Mouse (Mus musculus): Measurements from ENCODE around the gene Gm20765. TPM values are rescaled to one million over a fixed set of nuclear protein-coding genes. Genes with fewer than 3 reads are reported as not detected.

Gm20765 gene
- not detected for total RNA-seq (2023)

DNA sequence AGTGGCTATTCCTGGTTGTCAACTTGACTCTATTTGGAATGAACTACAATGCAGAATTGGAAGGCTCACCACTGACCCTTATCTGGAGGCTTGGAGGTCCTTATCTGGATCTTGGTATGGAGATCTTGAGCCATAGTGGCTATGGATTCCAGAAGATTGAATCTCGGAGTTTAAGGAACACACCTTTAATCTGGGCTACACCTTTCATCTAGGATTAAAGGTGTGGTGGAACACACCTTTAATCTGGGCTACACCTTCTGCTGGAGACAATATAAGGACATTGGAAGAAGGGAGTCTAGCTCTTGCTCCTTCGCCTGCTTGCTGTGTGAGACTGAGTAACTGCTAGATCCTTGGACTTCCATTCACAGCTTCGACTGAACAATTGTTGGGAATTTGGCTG is at the start of gene Gm20765:
Gene Gm20765 (plus strand): TSS at position 301 of the 400 bp plus-strand sequence.

DNA sequence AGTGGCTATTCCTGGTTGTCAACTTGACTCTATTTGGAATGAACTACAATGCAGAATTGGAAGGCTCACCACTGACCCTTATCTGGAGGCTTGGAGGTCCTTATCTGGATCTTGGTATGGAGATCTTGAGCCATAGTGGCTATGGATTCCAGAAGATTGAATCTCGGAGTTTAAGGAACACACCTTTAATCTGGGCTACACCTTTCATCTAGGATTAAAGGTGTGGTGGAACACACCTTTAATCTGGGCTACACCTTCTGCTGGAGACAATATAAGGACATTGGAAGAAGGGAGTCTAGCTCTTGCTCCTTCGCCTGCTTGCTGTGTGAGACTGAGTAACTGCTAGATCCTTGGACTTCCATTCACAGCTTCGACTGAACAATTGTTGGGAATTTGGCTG is 42.6 kb upstream of the Gm20765 start, which contains the start of gene Gm21293:
Gene Gm21293 (plus strand): TSS at position 301 of the 400 bp plus-strand sequence.

DNA sequence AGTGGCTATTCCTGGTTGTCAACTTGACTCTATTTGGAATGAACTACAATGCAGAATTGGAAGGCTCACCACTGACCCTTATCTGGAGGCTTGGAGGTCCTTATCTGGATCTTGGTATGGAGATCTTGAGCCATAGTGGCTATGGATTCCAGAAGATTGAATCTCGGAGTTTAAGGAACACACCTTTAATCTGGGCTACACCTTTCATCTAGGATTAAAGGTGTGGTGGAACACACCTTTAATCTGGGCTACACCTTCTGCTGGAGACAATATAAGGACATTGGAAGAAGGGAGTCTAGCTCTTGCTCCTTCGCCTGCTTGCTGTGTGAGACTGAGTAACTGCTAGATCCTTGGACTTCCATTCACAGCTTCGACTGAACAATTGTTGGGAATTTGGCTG is 34.1 kb upstream of the Gm20765 start, which contains the start of gene Gm6763:
Gene Gm6763 (plus strand): TSS at position 301 of the 400 bp plus-strand sequence.

DNA sequence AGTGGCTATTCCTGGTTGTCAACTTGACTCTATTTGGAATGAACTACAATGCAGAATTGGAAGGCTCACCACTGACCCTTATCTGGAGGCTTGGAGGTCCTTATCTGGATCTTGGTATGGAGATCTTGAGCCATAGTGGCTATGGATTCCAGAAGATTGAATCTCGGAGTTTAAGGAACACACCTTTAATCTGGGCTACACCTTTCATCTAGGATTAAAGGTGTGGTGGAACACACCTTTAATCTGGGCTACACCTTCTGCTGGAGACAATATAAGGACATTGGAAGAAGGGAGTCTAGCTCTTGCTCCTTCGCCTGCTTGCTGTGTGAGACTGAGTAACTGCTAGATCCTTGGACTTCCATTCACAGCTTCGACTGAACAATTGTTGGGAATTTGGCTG is 25.6 kb upstream of the Gm20765 start, which contains the start of gene Gm8764:
Gene Gm8764 (plus strand): TSS at position 301 of the 400 bp plus-strand sequence.

DNA sequence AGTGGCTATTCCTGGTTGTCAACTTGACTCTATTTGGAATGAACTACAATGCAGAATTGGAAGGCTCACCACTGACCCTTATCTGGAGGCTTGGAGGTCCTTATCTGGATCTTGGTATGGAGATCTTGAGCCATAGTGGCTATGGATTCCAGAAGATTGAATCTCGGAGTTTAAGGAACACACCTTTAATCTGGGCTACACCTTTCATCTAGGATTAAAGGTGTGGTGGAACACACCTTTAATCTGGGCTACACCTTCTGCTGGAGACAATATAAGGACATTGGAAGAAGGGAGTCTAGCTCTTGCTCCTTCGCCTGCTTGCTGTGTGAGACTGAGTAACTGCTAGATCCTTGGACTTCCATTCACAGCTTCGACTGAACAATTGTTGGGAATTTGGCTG is 17.1 kb upstream of the Gm20765 start, which contains the start of gene Gm21304:
Gene Gm21304 (plus strand): TSS at position 301 of the 400 bp plus-strand sequence.

DNA sequence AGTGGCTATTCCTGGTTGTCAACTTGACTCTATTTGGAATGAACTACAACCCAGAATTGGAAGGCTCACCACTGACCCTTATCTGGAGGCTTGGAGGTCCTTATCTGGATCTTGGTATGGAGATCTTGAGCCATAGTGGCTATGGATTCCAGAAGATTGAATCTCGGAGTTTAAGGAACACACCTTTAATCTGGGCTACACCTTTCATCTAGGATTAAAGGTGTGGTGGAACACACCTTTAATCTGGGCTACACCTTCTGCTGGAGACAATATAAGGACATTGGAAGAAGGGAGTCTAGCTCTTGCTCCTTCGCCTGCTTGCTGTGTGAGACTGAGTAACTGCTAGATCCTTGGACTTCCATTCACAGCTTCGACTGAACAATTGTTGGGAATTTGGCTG is 8.6 kb upstream of the Gm20765 start, which contains the start of gene Gm21312:
Gene Gm21312 (plus strand): TSS at position 301 of the 400 bp plus-strand sequence.

DNA sequence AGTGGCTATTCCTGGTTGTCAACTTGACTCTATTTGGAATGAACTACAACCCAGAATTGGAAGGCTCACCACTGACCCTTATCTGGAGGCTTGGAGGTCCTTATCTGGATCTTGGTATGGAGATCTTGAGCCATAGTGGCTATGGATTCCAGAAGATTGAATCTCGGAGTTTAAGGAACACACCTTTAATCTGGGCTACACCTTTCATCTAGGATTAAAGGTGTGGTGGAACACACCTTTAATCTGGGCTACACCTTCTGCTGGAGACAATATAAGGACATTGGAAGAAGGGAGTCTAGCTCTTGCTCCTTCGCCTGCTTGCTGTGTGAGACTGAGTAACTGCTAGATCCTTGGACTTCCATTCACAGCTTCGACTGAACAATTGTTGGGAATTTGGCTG is 8.4 kb downstream of the Gm20765 start, which contains the start of gene Gm4340:
Gene Gm4340 (plus strand): TSS at position 301 of the 400 bp plus-strand sequence.

Other genes with a start within 250 kb of the Gm20765 start
- gene Gm21293, start 42.5 kb upstream of the Gm20765 start, total RNA-seq (2023) = not detected
- not detected for gene Gm6763, start 34.0 kb upstream of the Gm20765 start, total RNA-seq (2023)
- gene Gm8764, start 25.5 kb upstream of the Gm20765 start, total RNA-seq (2023) = not detected
- gene Gm21304, start 17.0 kb upstream of the Gm20765 start, total RNA-seq (2023) = not detected
- not detected for gene Gm21312, start 8.5 kb upstream of the Gm20765 start, total RNA-seq (2023)
- not detected for gene Gm4340, start 8.5 kb downstream of the Gm20765 start, total RNA-seq (2023)

All from CD4-positive naive resting alpha-beta T cell, adult 76 days (primary cell).